Mouse (Mus musculus): ENCODE data around the gene Afap1.

Afap1 gene

GRCm38 (mm10) chr5:35938249-35939223, 45.4 kb downstream of the Afap1 start:
- DNase-seq, result no peak

GRCm38 (mm10) chr5:35939958-35940357, 46.8 kb downstream of the Afap1 start:
- DNase-seq, result no peak

- DNase-seq, result no peak
Observed at GRCm38 (mm10) chr5:35943541-35943940, 50.4 kb downstream of the Afap1 start.

- no peak for DNase-seq
Observed at GRCm38 (mm10) chr5:35946841-35947240, 53.7 kb downstream of the Afap1 start.

GRCm38 (mm10) chr5:35947427-35947826, 54.3 kb downstream of the Afap1 start:
- DNase-seq, result no peak

GRCm38 (mm10) chr5:35948225-35948975, 55.3 kb downstream of the Afap1 start:
- DNase-seq, result peak; percentile 33

- no peak for DNase-seq
Observed at GRCm38 (mm10) chr5:35949061-35949460, 55.9 kb downstream of the Afap1 start.

GRCm38 (mm10) chr5:35950504-35950903, 57.4 kb downstream of the Afap1 start:
- no peak for DNase-seq

GRCm38 (mm10) chr5:35954055-35954718, 61.1 kb downstream of the Afap1 start:
- no peak for DNase-seq

- DNase-seq, result no peak
Observed at GRCm38 (mm10) chr5:35956268-35956667, 63.1 kb downstream of the Afap1 start.

- DNase-seq, result no peak
Observed at GRCm38 (mm10) chr5:35958681-35959080, 65.6 kb downstream of the Afap1 start.

GRCm38 (mm10) chr5:35960168-35960567, 67.0 kb downstream of the Afap1 start:
- no peak for DNase-seq

GRCm38 (mm10) chr5:35961271-35961670, 68.2 kb downstream of the Afap1 start:
- DNase-seq, result no peak

GRCm38 (mm10) chr5:35963635-35964034, 70.5 kb downstream of the Afap1 start:
- no peak for DNase-seq

GRCm38 (mm10) chr5:35965036-35965435, 71.9 kb downstream of the Afap1 start:
- DNase-seq, result no peak

GRCm38 (mm10) chr5:35969857-35970256, 76.7 kb downstream of the Afap1 start:
- DNase-seq, result no peak

GRCm38 (mm10) chr5:35970380-35971105, 77.4 kb downstream of the Afap1 start:
- peak; percentile 37 for DNase-seq

GRCm38 (mm10) chr5:35971841-35972578, 78.9 kb downstream of the Afap1 start:
- peak; percentile 73 for DNase-seq

GRCm38 (mm10) chr5:35972739-35973138, 79.6 kb downstream of the Afap1 start:
- no peak for DNase-seq

GRCm38 (mm10) chr5:35973800-35974199, 80.7 kb downstream of the Afap1 start:
- DNase-seq, result peak; percentile 71

GRCm38 (mm10) chr5:35974265-35974664, 81.1 kb downstream of the Afap1 start:
- DNase-seq, result no peak

GRCm38 (mm10) chr5:35975681-35976080, 82.6 kb downstream of the Afap1 start:
- peak; percentile 44 for DNase-seq

Data from kidney, adult 18-20 months (tissue).